In genomic region chr8:47675786-47676185, GRCm38 (mm10) we compare ENCODE assay signal across 8 mouse cellular contexts. TPM values are rescaled to one million over a fixed set of nuclear protein-coding genes. Genes with fewer than 3 reads are reported as not detected.
DNase-seq lines count a peak whose midpoint lies in the region; ATAC-seq lines count a peak whose summit lies in the region.

No protein-coding gene starts in this region.

- H3K9me3 ChIP-seq in heart, embryonic 11.5 days (replicated peaks; ENCODE audit: control insufficient read depth, low read length): no peaks in the 10 kb centered on the region
- no peaks in the 10 kb centered on the region; the same call in 1 of the 2 replicates for H3K9me3 ChIP-seq in forebrain, embryonic 11.5 days (ENCODE audit: control insufficient read depth, low read length)
- no peaks in the 10 kb centered on the region for H3K9me3 ChIP-seq in liver, embryonic 11.5 days (ENCODE audit: control insufficient read depth, low read length)

- H3K4me3 ChIP-seq in heart, embryonic 11.5 days (ENCODE audit: low read depth, low read length): peak overlapping the region; percentile 96
- peak overlapping the region; percentile 92 for H3K4me3 ChIP-seq in forebrain, embryonic 11.5 days (ENCODE audit: low read depth, low read length)
- H3K4me3 ChIP-seq in liver, embryonic 11.5 days (ENCODE audit: low read depth, low read length): peak overlapping the region; percentile 96

- 0% methylated on average over 20 of the region's 20 CpGs for WGBS in heart, embryonic 11.5 days (ENCODE audit: insufficient replicate concordance)
- under 1% methylated on average over 20 of the region's 20 CpGs for WGBS in forebrain, embryonic 11.5 days
- WGBS in liver, embryonic 11.5 days: under 1% methylated on average over 20 of the region's 20 CpGs

- no peaks in the 10 kb centered on the region for H3K36me3 ChIP-seq in heart, embryonic 11.5 days (ENCODE audit: control insufficient read depth, insufficient read depth, low read length)
- H3K36me3 ChIP-seq in forebrain, embryonic 11.5 days (ENCODE audit: control insufficient read depth, insufficient read depth, low read length): no peaks in the 10 kb centered on the region
- peaks cover 2% of the 10 kb centered on the region; the same call in 1 of the 2 replicates for H3K36me3 ChIP-seq in liver, embryonic 11.5 days (ENCODE audit: control insufficient read depth, insufficient read depth, low read length)

- peaks cover 4% of the 10 kb centered on the region; the same call in 1 of the 2 replicates for H3K4me1 ChIP-seq in heart, embryonic 11.5 days (ENCODE audit: control insufficient read depth, insufficient read depth, low read length)
- H3K4me1 ChIP-seq in forebrain, embryonic 11.5 days (replicated peaks; ENCODE audit: control insufficient read depth, insufficient read depth, low read length): 0 out of 2 replicates have a peak, but pooled peaks cover 2% of the 10 kb centered on the region
- no peaks in the 10 kb centered on the region; the same call in 1 of the 2 replicates for H3K4me1 ChIP-seq in liver, embryonic 11.5 days (replicated peaks; ENCODE audit: control insufficient read depth, insufficient read depth, low read length)

- peak overlapping the region; percentile 86 for H3K9ac ChIP-seq in heart, embryonic 11.5 days (ENCODE audit: low read depth, low read length)
- peak overlapping the region; percentile 92 for H3K9ac ChIP-seq in forebrain, embryonic 11.5 days (ENCODE audit: low read length)
- H3K9ac ChIP-seq in liver, embryonic 11.5 days (ENCODE audit: low read depth, low read length): peak overlapping the region; percentile 80

- peak overlapping the region; percentile 72 for H3K4me2 ChIP-seq in heart, embryonic 11.5 days
- peak overlapping the region; percentile 79 for H3K4me2 ChIP-seq in forebrain, embryonic 11.5 days (ENCODE audit: low read depth, low read length, severe bottlenecking)
- H3K4me2 ChIP-seq in liver, embryonic 11.5 days: peak overlapping the region; percentile 68

- no peak for DNase-seq in heart, adult 9 months (ENCODE audit: low spot score in 2 of 2)
- peak; percentile 65 for DNase-seq in thymus, postnatal 14 days
- no peak for DNase-seq in thymus, postnatal 36 days
- peak; percentile 79 for DNase-seq in forebrain, embryonic 11.5 days (ENCODE audit: low spot score)
- no peak for DNase-seq in liver, embryonic 11.5 days (ENCODE audit: low spot score)
- peak; percentile 86 for DNase-seq in retina, adult 2 months (ENCODE audit: low read depth, low spot score)
- no peak for DNase-seq in adrenal gland, postnatal 10 days

- 0 out of 2 replicates have a peak, but pooled peaks have one; percentile 0 for ATAC-seq in heart, embryonic 11.5 days (replicated peaks; ENCODE audit: insufficient number of reproducible peaks, low FRiP score, low TSS enrichment)
- peak; percentile 9 for ATAC-seq in forebrain, embryonic 11.5 days (replicated peaks; ENCODE audit: low FRiP score)
- ATAC-seq in liver, embryonic 11.5 days (replicated peaks; ENCODE audit: low FRiP score): no peak

- peak overlapping the region; percentile 97 for H3K27ac ChIP-seq in heart, embryonic 11.5 days (ENCODE audit: low read depth, low read length)
- peak overlapping the region; percentile 94 for H3K27ac ChIP-seq in forebrain, embryonic 11.5 days (ENCODE audit: low read depth, low read length)
- peak overlapping the region; percentile 94 for H3K27ac ChIP-seq in liver, embryonic 11.5 days (ENCODE audit: low read depth, low read length)

- H3K27me3 ChIP-seq in heart, embryonic 11.5 days (ENCODE audit: control insufficient read depth, insufficient read depth, low read length): no peaks in the 10 kb centered on the region
- no peaks in the 10 kb centered on the region for H3K27me3 ChIP-seq in forebrain, embryonic 11.5 days (ENCODE audit: control insufficient read depth, insufficient read depth, low read length)
- no peaks in the 10 kb centered on the region for H3K27me3 ChIP-seq in liver, embryonic 11.5 days (replicated peaks; ENCODE audit: control insufficient read depth, insufficient read depth, low read length)

RNA-seq across cellular contexts. Expression of gene Ing2, which starts 0.4 kb away (rescaled TPM):
- 6.8 and 10.4 TPM in 2 replicates for polyA plus RNA-seq in heart, embryonic 11.5 days (2014; fragmentation: Nextera tagmentation; extraction: Ambion mirVana)
- polyA plus RNA-seq in forebrain, embryonic 11.5 days (2014; fragmentation: Nextera tagmentation; extraction: Ambion mirVana): 10.6 and 11.0 TPM in 2 replicates
- 10.8 and 12.6 TPM in 2 replicates for polyA plus RNA-seq in liver, embryonic 11.5 days (2014; fragmentation: Nextera tagmentation; extraction: Ambion mirVana)
- 10 to 100 TPM; 18.4 to 23.0 TPM for total RNA-seq in adrenal gland, postnatal 10 days (2021)

RNA-seq across cellular contexts. Expression of gene Cdkn2aip, which starts 37.9 kb away (rescaled TPM):
- polyA plus RNA-seq in heart, embryonic 11.5 days (2014; fragmentation: Nextera tagmentation; extraction: Ambion mirVana): 20.6 and 21.6 TPM in 2 replicates
- polyA plus RNA-seq in forebrain, embryonic 11.5 days (2014; fragmentation: Nextera tagmentation; extraction: Ambion mirVana): 45.7 and 46.3 TPM in 2 replicates
- 22.2 and 27.9 TPM in 2 replicates for polyA plus RNA-seq in liver, embryonic 11.5 days (2014; fragmentation: Nextera tagmentation; extraction: Ambion mirVana)
- 10 to 100 TPM; 13.4 to 14.4 TPM for total RNA-seq in adrenal gland, postnatal 10 days (2021)

Comparison
In these comparisons a context has a peak if more than half of its experiments do, and no peak if none do; other contexts are left out.
1. DNase-seq: peak in thymus, postnatal 14 days (single experiment), forebrain, embryonic 11.5 days (single experiment) and retina, adult 2 months (single experiment); none in heart, adult 9 months (0 of 2), thymus, postnatal 36 days (0 of 2), liver, embryonic 11.5 days (single experiment) and adrenal gland, postnatal 10 days (single experiment).
2. Peak in every context shown above with its lines, with median percentiles within 50 percentile points of each other: H3K27ac ChIP-seq, H3K4me2 ChIP-seq, H3K4me3 ChIP-seq and H3K9ac ChIP-seq.